Mouse (Mus musculus) ovary, postnatal 14 days (tissue): ENCODE data around the gene Cenpo.

ENCODE experiments used
- DNase-seq: peaks from one replicate; pipeline ENCODE4 v3.0.0; 2022; ENCODE audit warnings: low spot score

Cenpo gene

DNA sequence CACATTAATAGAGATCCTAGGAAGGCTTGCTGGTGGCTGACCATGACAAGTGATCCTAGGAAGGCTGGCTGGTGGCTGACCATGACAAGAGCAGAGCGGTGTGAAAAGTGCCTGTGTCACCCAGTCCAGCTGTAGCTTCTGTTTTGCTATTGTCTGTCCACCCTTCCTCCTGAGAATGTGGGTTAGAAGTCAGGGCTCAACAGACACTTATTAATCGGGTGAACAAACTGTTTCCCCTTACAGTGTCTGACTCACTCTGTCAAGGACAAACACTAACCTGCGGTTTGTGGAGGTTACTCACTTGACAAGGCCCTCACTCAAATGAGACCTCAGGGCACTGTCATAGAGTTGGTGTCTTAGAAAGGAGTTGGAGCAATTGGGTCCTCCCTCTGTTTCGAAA, 35.4 kb downstream of the Cenpo start:
- no peak for DNase-seq

DNA sequence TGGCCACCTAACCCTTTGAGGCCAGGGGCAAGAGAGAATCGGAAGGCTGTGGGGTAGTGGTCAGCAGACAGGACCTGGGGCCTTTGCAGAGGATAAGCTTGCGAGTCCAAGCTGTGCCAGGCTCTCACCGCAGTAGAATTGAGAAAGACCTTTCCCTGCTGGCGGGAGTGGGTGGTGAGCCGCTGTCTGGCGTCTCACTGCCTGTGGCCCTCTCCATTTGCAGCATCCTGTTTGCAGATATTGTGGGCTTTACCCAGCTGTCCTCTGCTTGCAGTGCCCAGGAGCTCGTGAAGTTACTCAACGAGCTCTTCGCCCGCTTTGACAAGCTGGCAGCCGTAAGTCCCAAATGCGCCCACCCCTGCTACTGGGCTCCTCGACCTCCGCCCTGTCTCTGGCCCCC, 39.5 kb downstream of the Cenpo start:
- DNase-seq, result no peak

DNA sequence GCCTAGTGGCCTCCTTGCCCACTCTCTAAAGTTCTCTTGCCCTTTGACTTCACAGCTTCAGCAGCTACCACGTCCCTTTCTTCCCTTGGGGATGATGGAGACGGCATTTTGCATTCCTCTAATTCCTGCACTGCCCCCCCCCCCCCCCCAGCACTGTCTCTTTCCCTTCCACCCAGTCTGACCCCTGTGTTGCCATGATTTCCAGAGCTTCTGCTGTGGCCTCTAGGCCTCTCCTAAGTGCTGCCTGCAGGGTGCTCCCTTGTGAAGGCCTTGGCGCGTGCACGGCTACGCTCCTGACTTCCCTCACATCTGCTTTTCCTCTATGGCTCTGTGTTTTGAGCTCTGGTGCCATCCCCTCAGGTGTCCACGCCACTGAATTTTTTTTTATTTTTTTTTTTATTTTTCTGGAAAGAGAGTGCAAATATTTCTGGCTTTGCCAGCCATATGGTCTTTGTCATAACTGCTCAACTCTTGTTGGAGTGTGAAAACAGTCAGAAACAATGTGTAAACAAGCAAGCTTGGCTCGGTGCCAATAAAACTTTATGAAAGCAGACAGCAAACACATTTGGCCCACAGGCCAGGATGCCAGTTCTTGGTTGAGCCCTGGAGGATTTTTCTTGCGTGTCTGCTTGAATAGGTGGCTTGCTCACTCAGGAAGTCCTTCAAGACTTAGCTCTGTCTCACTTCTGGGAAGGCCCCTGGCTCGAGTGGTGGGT, 40.9 kb downstream of the Cenpo start:
- no peak for DNase-seq

DNA sequence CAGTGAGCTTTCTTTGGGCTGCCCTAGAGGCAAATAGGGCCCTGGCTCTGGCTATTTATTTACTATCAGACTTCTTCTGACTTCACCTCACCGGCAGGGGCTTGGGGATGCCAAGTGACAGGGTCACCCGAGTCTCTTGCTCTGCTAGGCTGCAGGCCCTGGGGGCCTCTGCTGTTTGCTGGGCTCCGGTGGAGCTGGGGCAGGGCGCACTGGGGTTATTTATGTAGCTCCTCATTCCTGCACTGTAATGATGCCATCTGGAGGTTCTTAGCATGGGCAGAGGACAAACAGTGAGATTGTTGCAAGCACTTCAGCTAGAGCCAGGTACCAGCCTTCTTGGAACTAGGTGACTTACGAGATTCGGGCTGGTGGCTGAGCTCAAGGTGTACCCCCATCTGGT, 41.6 kb downstream of the Cenpo start:
- DNase-seq, result no peak

DNA sequence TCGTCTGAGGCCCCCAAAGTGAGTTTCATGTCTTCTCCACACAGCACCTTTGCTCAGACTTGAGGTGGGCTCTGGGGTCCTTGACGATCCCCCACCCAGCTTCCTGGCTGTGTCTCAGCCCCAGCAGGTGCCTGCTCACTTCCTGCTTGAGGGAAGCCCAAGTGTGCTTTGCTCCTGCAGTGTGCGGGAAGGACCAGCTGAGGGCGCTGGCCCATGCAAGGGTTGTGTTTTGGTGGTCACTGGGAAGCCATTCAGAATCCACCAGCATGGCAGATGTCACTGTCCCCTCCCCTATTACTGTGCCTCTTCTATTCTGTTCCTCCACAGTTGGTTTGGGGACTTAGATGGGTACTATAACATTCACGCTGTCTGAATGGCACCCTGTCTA, 45.0 kb downstream of the Cenpo start:
- DNase-seq, result no peak

DNA sequence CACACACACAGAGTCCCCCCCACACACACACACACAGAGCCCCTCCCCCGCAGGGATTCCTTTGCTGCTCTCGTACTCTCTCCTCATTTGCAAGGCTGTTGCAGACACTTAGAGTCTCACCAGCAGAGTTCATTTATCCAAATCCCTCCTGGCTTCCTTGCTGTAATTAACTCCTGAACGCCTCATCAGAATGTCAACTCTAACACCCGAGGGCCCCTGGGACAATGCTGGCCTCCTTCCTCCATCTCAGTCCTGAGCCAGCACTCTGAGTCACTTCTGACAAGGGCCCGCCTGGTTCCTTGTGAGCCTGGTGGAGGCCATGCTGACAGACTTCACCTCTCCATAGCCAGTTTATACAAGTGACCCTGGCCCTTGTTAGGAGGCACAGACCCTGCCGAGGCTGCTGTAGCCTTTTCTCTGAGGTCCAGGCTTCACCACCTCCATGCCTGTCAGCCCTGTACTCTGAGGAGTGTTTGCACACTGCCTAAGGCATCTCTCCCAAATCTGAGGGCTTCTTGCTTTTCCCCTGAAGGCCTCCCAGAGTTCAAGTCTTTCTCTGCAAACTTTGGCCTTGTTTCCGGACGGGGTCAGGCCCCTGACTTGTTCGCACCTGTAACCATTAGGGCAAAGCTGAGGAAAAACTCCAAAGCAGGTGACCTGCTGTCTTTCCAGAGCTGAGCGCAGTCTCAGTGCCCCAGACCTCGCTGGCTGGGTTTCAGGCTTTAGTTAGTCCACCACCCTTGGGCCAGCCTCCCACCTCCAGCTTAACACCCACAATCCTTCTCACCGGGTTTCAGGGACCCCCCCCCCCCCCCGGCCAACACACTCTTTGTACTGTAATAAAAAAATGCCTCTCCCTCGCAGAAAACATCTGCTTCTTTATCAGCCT, 45.7 kb downstream of the Cenpo start:
- DNase-seq, result peak; percentile 65

DNA sequence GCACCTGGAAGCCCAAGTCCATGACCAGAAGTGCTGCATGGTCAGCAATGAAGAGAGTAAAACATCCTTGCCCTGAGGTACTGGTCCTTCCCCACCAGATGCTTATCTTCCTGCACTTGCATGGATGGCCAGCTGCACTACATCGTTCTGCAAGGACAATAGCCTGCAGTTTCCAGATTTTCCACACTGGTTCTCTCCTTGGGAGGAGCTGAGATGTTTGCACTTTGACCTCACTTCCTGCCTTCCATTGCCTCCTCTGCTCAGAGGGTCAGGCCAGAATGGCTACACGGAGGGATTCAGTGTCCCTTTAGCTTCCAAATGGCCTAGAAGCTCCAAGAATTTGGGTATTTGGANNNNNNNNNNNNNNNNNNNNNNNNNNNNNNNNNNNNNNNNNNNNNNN, 49.4 kb downstream of the Cenpo start:
- no peak for DNase-seq

DNA sequence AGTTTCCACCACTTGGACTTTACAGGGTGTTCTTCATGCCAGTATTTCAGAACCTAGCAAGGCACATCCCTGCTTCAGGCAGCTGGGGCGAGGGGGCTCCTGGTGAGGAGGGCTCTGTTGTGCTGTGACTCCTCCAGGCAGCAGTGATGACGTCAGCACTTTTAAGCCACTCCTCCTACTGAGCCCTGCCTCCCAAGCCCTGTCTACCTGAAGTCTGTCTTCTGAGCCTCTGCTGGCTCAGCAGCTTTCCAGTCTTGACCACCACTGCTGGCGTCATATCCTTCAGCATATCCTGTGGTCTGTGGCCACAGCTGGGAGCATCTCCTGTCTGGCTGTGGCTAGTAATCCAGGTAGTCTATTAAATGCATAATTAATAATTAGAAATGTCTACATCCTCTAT, 53.6 kb downstream of the Cenpo start:
- DNase-seq, result no peak

DNA sequence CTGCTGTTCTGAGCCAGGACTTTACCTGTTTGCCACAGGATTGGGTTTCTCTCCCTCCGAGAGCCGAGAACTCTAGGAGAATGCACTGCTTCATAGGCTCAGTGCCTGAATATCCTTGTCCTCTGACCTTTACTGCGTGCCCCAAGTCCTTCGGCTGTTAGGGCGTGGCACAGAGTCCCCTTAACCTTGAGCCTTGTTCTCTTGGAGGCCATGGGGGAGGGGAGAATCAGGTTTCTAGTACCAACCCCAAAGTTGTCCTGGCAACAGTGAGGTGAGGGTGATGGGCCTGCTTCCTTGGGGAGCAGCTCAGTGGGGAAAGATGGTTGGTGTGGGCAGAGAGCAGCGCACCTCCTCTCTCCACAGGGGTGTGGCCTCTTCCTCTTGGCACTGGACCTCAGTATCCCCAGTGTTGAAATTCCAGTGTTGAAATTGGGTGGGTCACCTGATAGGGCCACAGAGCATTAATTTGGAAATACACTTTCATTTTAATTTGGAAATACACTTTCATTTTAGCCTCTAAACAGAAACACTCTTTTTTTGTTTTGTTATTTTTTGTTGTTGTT, 54.3 kb downstream of the Cenpo start:
- DNase-seq, result no peak

DNA sequence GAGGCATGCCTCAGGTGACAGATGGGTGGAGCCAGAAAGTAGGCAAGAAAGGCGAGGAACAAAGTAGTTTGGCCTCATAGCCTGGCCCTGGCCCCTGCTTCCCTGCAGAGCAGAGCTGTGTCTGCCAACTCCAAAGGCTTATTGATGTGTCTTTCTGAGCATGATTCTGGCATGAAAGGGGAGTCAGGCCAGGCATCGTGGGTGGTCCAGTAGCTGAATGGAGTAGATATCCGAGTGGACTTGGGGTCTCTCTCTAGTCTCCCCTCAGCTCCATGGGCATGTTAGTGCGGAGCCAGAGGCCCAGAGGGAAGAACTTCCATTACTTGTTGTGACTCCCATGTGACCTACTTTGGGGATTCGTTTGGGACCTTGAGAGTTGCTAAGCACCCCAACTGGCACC, 55.3 kb downstream of the Cenpo start:
- DNase-seq, result no peak

DNA sequence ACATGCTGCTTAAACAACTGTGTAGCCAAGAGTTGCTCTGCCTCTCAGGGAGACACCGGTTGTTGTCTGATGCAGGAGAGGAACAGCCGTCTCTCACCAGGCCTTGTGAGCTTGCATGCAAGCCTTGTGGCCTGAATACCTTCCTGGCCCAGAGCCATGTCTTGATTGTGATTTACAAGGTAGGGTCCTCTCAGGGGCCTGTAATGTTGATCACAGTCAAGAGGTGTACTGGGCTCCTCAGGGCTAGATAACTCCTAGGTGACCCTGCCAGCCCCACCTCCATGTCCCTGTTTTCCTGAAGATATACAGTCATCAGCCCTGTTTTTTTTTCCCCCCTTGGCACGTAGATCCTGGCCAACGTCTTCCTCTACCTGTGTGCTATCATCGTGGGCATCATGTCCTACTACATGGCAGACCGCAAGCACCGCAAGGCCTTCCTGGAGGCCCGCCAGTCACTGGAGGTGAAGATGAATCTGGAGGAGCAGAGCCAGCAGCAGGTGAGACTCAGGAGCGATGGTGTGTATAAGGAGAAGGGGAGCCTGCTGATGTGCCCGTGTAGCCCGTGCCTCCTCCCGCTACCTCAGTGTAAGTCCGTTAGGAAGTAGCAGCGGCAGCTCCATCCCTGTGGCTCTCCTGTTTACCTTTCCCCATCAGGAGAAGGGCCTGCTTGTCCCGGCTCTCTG, 60.8 kb downstream of the Cenpo start:
- DNase-seq, result no peak

DNA sequence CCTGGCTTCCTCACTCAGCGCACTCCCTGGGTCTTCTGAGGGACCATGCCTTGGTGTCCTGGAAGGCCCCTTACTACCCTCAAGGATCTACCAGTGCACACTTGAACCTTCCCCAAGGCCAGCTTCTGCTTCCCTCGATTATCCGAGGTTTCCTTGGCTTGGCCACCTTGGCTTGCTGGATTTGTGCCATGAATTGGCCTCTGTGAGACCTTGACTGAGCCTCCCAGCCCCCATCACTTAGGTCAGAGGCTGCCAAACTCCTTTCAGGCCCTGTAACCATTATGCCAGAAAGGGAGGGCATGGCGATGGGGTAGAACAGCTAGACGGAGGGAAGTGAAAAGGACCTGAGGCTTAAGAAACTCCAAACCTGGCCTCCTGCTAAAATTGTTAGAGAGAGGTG, 64.5 kb downstream of the Cenpo start:
- no peak for DNase-seq

DNA sequence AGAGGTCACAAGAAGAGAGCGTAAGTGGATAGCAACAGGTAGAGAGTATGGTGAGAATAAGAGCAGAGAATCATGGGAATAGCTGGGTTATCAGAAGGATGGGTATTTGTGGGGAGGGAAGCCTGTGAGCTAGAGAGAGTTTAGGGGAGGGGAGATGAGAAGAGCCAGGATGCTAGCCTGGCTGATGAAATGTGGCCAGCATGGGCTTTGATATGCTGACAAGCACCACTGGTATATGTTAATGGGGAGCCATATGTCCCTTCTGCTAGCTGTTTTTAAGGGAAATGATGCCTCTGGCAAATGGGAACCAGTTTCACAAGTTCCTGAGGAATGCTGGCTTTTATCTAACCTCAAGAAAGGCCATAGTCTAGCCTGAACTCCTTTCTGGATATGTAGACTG, 65.0 kb downstream of the Cenpo start:
- DNase-seq, result no peak

DNA sequence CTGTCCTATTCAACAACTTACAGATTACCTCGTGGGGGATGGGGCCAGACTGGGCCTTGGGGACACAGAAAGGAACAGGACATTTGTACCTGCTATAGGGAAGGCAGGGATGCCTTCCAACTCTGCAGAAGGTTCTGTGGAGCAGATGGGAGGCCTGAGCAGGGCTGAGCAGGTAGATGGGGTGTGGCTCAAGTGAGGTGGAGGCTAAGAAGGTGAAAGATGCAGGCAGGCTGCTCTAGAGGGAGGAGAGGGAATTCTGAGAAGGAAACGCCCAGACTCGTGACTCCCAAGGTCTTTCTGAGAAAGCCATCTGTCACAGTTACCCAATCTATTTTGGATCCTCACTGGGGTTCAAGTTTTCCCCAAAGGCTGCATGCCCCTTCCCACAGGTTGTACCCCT, 67.1 kb downstream of the Cenpo start:
- no peak for DNase-seq

DNA sequence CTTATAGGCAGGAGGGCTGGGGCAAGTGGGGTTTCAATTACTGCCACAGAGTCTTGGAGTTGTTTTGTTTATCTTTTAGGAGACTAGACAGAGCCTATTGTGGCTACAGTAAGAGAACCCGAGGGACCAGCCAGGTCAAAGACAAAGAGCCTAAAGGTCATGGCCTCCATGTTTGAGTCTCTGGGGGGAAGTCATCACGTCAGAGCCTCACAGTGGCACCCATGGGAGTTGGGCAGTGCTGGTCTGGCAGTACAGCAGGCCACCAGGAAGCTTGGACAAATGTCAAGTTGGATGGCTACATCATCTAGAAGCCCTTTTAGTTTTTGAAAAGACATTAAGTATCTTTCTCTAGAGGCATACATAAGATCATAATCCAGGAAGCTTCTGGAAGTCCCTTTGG, 71.2 kb downstream of the Cenpo start:
- DNase-seq, result no peak

DNA sequence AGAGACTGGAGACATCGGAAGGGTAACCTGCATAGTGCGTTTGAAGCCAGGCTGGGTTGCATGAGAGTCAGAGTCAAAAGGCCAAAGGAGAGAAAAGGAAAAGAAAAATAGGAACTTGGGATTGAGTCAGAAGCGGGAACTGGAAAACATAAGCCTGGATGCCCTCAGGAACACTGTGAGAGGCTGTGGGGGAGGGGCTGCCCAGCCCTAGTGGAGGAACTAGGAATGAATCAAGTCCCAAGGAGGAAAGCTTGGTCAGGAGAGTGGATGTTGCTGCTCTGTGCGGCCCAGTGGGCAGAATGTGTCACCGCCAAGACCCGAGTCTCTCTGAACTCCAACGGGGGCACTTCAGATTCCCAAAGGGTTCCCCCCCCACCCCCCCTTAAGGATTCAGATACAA, 73.8 kb downstream of the Cenpo start:
- no peak for DNase-seq

DNA sequence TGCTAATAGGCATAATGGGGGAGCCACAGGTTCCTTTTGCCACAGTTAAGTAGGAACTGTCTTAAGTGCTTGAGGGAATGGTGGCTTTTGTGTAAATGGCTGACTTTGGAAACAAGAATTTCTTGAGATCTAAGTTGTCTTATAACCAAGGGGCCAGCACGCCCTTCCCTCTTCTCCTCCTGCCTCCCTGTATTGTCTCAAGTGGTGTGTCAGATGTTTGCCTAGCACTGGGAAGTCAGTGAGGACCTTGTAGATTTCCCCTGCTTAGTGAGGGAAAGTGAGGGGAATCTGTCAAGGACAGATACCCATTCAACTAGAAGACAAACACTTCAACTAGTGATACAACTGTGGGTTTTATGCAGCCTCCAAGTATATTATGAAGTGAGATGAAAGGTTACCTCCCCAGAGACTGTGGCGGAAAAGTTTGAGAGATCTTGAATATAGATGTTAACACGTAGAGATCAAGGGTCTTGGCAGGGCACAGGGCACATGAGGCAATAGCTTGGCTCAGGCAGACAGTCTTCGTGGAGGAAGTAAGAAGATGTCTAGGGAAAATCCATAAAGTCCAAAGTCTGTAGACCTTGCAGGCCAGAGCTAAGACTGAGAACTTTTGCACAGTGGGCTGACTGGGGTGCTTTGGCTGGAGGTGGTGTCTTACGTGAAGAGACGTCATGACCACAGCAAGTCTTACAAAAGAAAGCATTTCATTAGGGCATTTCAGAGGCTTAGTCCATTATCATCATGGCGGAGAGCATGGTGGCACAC, 75.0 kb downstream of the Cenpo start:
- DNase-seq, result no peak

DNA sequence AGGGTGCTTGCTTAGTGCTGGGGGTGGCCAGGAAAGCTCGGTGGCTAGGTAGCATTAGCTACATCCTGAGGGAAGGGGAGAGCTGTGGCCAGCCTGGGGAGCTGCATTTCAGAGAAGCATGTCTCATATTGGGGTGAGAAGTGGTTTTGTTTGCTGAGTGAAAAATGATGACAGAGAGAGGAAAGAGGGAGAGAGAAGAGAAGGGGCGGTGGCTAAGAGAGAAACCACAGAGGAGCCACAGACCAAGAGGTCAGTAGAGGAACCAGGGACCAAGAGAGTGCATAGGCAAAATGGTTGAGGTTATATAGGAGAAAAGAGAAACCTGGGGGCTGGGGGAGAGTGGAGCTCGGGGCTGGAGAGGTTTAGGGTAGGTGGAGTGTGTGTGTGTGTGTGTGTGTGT, 75.9 kb downstream of the Cenpo start:
- no peak for DNase-seq

DNA sequence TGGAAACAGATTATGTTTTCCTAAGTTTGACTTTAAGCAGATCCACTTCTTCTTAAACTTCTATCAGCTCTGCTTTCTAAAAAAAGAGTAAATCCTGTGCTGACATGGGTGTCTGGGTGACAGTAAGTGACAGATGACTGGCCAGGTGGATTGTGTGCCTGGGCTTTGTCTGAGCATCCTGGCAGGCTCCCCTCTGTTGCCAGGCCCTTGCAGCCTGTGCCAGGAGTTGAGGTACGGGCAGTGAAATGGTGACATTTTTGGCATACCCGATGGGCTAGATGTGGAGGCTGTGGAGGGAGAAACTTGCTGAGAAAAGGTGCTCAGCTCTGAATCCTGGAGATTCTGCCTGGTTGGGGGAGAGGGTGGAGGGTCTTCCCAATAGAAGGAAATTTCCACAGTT, 76.6 kb downstream of the Cenpo start:
- DNase-seq, result no peak

DNA sequence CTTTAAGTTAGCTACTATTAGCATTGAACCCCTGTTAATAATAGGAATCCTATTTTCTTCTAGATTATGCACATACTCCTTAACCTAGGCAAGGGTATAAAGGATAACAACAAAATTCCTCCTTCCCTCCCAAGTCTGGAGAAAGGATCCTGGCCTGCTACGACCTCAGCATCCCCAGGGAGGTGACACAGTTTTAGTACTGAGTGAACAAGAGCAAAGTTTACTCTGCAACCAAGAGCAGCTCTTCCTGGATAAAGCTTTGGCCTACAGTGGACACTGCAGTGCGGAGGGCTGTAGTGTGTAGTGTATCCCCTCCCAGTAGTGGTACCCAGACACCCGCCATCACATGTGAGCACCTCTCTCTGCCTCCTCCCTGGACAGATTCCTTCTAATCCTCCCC, 82.1 kb downstream of the Cenpo start:
- DNase-seq, result no peak

DNA sequence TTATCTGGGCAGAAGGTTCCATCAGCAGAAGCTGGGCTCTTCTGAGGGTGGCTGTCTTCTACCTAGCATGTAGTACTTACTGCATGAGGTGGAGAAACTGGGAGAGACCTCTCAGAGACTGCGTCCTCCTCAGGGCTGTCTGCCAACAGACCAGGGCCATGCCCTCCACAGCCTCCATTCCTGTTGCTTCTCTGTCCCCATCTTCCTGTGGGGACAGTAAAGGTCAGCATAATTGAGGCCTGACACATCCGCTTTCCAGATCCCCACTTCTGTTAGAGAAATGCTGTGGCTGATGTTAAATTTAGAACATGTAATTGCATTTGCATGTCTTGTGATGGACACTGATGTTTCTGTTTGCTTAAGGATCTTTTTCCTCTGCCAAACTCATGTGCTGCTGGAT, 83.2 kb downstream of the Cenpo start:
- DNase-seq, result no peak
